Mouse (Mus musculus) cerebellum, postnatal 14 days (tissue): ENCODE data around the gene Best3.
A peak's percentile ranks its signal among the peaks of the same experiment; 100 is the strongest.

ENCODE experiments used
- DNase-seq, 2 experiments: peaks; one replicate each; pipeline ENCODE4 v3.0.0; 2021; ENCODE audit warnings: mixed read lengths in 2 of 2

Best3 gene

GRCm38 (mm10) chr10:116986264-116987082 lies at the start of gene Best3:
TSS of gene Best3 (plus strand) at chr10:116986314.
- DNase-seq, result no peak

GRCm38 (mm10) chr10:116943025-116943424 lies 43.1 kb upstream of the Best3 start:
- peak in 1 of 2 experiments; percentile 69 for DNase-seq

- no peak for DNase-seq
Measured at GRCm38 (mm10) chr10:116944144-116944543, 42.0 kb upstream of the Best3 start.

GRCm38 (mm10) chr10:116944940-116945339 lies 41.2 kb upstream of the Best3 start:
- no peak for DNase-seq

GRCm38 (mm10) chr10:116948414-116948813 lies 37.7 kb upstream of the Best3 start:
- DNase-seq, result no peak

- peak; percentile 51 to 58 for DNase-seq
Measured at GRCm38 (mm10) chr10:116949111-116950008, 36.8 kb upstream of the Best3 start.

GRCm38 (mm10) chr10:116950009-116950769 lies 35.9 kb upstream of the Best3 start, which contains the start of gene Rab3ip:
TSS of gene Rab3ip (minus strand) at chr10:116950769.
- DNase-seq, result peak; percentile 97

- no peak for DNase-seq
Measured at GRCm38 (mm10) chr10:116950886-116951285, 35.2 kb upstream of the Best3 start.

GRCm38 (mm10) chr10:116955191-116955590 lies 30.9 kb upstream of the Best3 start:
- DNase-seq, result no peak

GRCm38 (mm10) chr10:116956483-116957158 lies 29.5 kb upstream of the Best3 start:
- no peak for DNase-seq

- no peak for DNase-seq
Measured at GRCm38 (mm10) chr10:116957867-116958551, 28.1 kb upstream of the Best3 start.

- DNase-seq, result no peak
Measured at GRCm38 (mm10) chr10:116962152-116962551, 24.0 kb upstream of the Best3 start.

- DNase-seq, result peak in 1 of 2 experiments; percentile 18
Measured at GRCm38 (mm10) chr10:116962803-116963202, 23.3 kb upstream of the Best3 start.

- DNase-seq, result no peak
Measured at GRCm38 (mm10) chr10:116964084-116964483, 22.0 kb upstream of the Best3 start.

- no peak for DNase-seq
Measured at GRCm38 (mm10) chr10:116964571-116964970, 21.5 kb upstream of the Best3 start.

- DNase-seq, result no peak
Measured at GRCm38 (mm10) chr10:116965297-116965696, 20.8 kb upstream of the Best3 start.

GRCm38 (mm10) chr10:116966065-116966464 lies 20.0 kb upstream of the Best3 start:
- DNase-seq, result no peak

GRCm38 (mm10) chr10:116968741-116969140 lies 17.4 kb upstream of the Best3 start:
- DNase-seq, result peak; percentile 55 to 62

GRCm38 (mm10) chr10:116972509-116972908 lies 13.6 kb upstream of the Best3 start, which contains the start of gene Gm10271:
TSS of gene Gm10271 (minus strand) at chr10:116972609.
- DNase-seq, result no peak

GRCm38 (mm10) chr10:116977455-116977854 lies 8.7 kb upstream of the Best3 start:
- DNase-seq, result no peak

- DNase-seq, result no peak
Measured at GRCm38 (mm10) chr10:116977858-116978257, 8.3 kb upstream of the Best3 start.
